Comparison of ENCODE assay signal across 8 mouse cellular contexts in the genomic region with DNA sequence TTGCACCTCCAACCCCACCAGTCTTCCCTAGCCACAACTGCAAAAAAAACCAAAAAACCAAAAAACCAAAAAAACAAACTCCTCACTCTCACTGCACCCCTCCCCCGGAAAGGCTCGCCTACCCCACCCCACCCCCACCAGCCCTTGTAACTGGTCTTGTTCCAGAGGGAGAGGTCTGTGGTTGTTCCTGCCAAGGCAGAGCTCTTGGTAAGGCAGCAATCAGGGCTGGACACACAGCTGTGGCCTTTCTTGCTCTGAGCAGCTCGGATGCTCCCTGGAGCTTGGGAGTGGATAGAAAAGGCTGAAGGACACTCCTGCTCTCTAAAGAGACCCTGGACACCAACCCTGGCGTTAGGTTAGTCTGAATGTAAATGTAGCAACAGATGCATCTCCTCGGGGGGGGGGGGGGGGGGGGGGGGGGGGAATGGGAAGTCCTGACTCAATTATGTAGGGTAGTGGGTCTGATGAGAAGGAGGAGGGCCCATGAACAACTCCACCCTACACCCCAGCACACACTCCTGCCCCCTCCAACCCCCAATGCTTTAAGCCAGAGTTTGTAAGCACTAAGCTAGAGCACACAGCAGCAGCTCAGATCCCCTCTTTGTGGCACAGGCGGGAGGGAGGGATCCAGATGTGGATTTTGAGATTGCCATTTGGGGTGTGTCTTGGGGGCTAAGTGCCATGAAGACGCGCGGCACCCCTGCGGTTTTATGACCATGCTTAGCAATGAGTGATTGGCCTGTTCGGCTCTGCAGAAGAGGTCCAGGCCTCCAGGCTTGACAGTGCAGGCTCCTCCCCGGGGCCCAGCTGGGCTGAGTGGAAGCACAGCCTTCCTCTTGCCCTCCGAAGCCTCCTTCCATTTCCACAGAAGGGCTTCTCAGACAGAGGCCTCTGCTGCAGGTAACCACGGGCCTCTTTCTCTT.
A peak's percentile ranks its signal among the peaks of the same experiment; 100 is the strongest.
DNase-seq lines count a peak whose midpoint lies in the region; ATAC-seq and TF ChIP-seq lines count a peak whose summit lies in the region.

No protein-coding gene starts in this region.

- no peak for ATAC-seq in heart, embryonic 12.5 days (ENCODE audit: insufficient number of reproducible peaks, low FRiP score)

- 37% methylated on average over 12 of the region's 14 CpGs for WGBS in heart, embryonic 12.5 days
- WGBS in cerebellum, adult 2 months = 54% methylated on average over 13 of the region's 14 CpGs

- no peak overlapping the region for H3K27ac ChIP-seq in heart, embryonic 12.5 days (ENCODE audit: poor library complexity, severe bottlenecking)
- H3K27ac ChIP-seq in cerebellum, adult 2 months (ENCODE audit: insufficient read depth, low read length) = no peak overlapping the region

- TF ChIP-seq POLR2A in cerebellum, adult 2 months (IDR thresholded peaks at IDR 0.05; ENCODE audit: borderline replicate concordance, insufficient read depth, low read length) = no peak

- H3K27me3 ChIP-seq in heart, embryonic 12.5 days (replicated peaks) = no peaks in the 10 kb centered on the region
- no peaks in the 10 kb centered on the region for H3K27me3 ChIP-seq in cerebellum, adult 2 months (ENCODE audit: control insufficient read depth, insufficient read depth, low read length)

- no peaks in the 10 kb centered on the region for H3K36me3 ChIP-seq in heart, embryonic 12.5 days

- H3K4me3 ChIP-seq in heart, embryonic 12.5 days = no peak overlapping the region
- no peak overlapping the region for H3K4me3 ChIP-seq in cerebellum, adult 2 months (replicated peaks; ENCODE audit: insufficient read depth, low read depth, low read length)

- H3K9me3 ChIP-seq in heart, embryonic 12.5 days (replicated peaks) = no peaks in the 10 kb centered on the region

- H3K4me2 ChIP-seq in heart, embryonic 12.5 days = no peak overlapping the region

- peaks cover 14% of the 10 kb centered on the region; the same call in 1 of the 2 replicates for H3K4me1 ChIP-seq in heart, embryonic 12.5 days (replicated peaks)
- peaks cover 4% of the 10 kb centered on the region; the same call in 1 of the 2 replicates for H3K4me1 ChIP-seq in cerebellum, adult 2 months (ENCODE audit: control insufficient read depth, insufficient read depth, low read length)

- peak; percentile 97 for DNase-seq in heart, adult 11 months
- DNase-seq in R1 (ENCODE audit: low read depth, low spot score) = peak; percentile 62
- DNase-seq in gastrocnemius, postnatal 10 days = peak; percentile 25
- DNase-seq in mesoderm, embryonic 11.5 days (ENCODE audit: low read depth, low spot score) = peak; percentile 79
- DNase-seq in cerebellum, adult 2 months = no peak
- DNase-seq in thymus, postnatal 10 days (ENCODE audit: low spot score in 2 of 2) = no peak
- DNase-seq in cerebellum, adult 11 months = no peak

- TF ChIP-seq CTCF in cerebellum, adult 2 months (IDR thresholded peaks at IDR 0.05; ENCODE audit: borderline replicate concordance, insufficient read depth, low read depth, low read length) = no peak

- H3K9ac ChIP-seq in heart, embryonic 12.5 days = no peak overlapping the region

Comparison
In these comparisons a context has a peak if more than half of its experiments do, and no peak if none do; other contexts are left out.
1. DNase-seq: peak in heart, adult 11 months (single experiment), R1 (single experiment), gastrocnemius, postnatal 10 days (single experiment) and mesoderm, embryonic 11.5 days (single experiment); none in cerebellum, adult 2 months (0 of 2), thymus, postnatal 10 days (0 of 2) and cerebellum, adult 11 months (single experiment).